Mouse (Mus musculus): ENCODE measurements at regions not wholly inside any gene's neighbourhood (a gene's known extent, or its start where the extent isn't known, plus 50 kb on each side); places are given as distances from the start of the nearest gene placed in this dataset.

GRCm38 (mm10) chr4:106205200-106205599 lies 110.8 kb upstream of the Usp24 start:
- DNase-seq (ENCODE audit: low spot score) (no peak), ATAC-seq (no peak)
- 76% methylated on average over 2 of the region's 2 CpGs for WGBS
- H3K9me3 ChIP-seq (ENCODE audit: low read length) = no peaks in the 10 kb centered on the region
- H3K4me2 ChIP-seq (ENCODE audit: low read depth, low read length) = no peak overlapping the region
- H3K9ac ChIP-seq (replicated peaks; ENCODE audit: low read length) = no peak overlapping the region
- H3K4me1 ChIP-seq (ENCODE audit: insufficient read depth, low read length) = no peaks in the 10 kb centered on the region
- no peaks in the 10 kb centered on the region for H3K36me3 ChIP-seq (ENCODE audit: insufficient read depth, low read length)
- no peak overlapping the region for H3K27ac ChIP-seq
- H3K27me3 ChIP-seq (ENCODE audit: insufficient read depth, low read length) = no peaks in the 10 kb centered on the region
- no peak for TF ChIP-seq CTCF (IDR thresholded peaks at IDR 0.05; ENCODE audit: low read depth)
- H3K4me3 ChIP-seq (ENCODE audit: low read length) = no peak overlapping the region

- 43% methylated on average over 2 of the region's 2 CpGs for WGBS
- H3K27ac ChIP-seq = no peak overlapping the region
Observed at GRCm38 (mm10) chr4:106206023-106206422, 110.0 kb upstream of the Usp24 start.

GRCm38 (mm10) chr4:106209465-106209864 lies 106.5 kb upstream of the Usp24 start:
- H3K27me3 ChIP-seq (ENCODE audit: insufficient read depth, low read length) = no peaks in the 10 kb centered on the region
- no peaks in the 10 kb centered on the region for H3K4me1 ChIP-seq (ENCODE audit: insufficient read depth, low read length)
- no peak overlapping the region for H3K4me2 ChIP-seq (ENCODE audit: low read depth, low read length)
- WGBS = 85% methylated on average over 11 of the region's 11 CpGs
- no peak overlapping the region for H3K4me3 ChIP-seq (ENCODE audit: low read length)
- no peaks in the 10 kb centered on the region for H3K9me3 ChIP-seq (ENCODE audit: low read length)
- no peak for ATAC-seq
- no peaks in the 10 kb centered on the region for H3K36me3 ChIP-seq (ENCODE audit: insufficient read depth, low read length)
- TF ChIP-seq CTCF (IDR thresholded peaks at IDR 0.05; ENCODE audit: low read depth) = no peak
- no peak for DNase-seq (ENCODE audit: low spot score)
- H3K9ac ChIP-seq (replicated peaks; ENCODE audit: low read length) = no peak overlapping the region
- H3K27ac ChIP-seq = no peak overlapping the region

More at GRCm38 (mm10) chr4:106206023-106206422, 110.0 kb upstream of the Usp24 start:
- TF ChIP-seq CTCF (IDR thresholded peaks at IDR 0.05; ENCODE audit: low read depth) = 0 out of 2 replicates have a peak, but pooled peaks have one; percentile 11
- no peaks in the 10 kb centered on the region for H3K27me3 ChIP-seq (ENCODE audit: insufficient read depth, low read length)
- no peak overlapping the region for H3K4me2 ChIP-seq (ENCODE audit: low read depth, low read length)
- H3K4me1 ChIP-seq (ENCODE audit: insufficient read depth, low read length) = no peaks in the 10 kb centered on the region
- ATAC-seq = 0 out of 2 replicates have a peak, but pooled peaks have one; percentile 21
- DNase-seq (ENCODE audit: low spot score) = no peak
- no peaks in the 10 kb centered on the region for H3K36me3 ChIP-seq (ENCODE audit: insufficient read depth, low read length)
- no peak overlapping the region for H3K4me3 ChIP-seq (ENCODE audit: low read length)
- H3K9ac ChIP-seq (replicated peaks; ENCODE audit: low read length) = no peak overlapping the region
- no peaks in the 10 kb centered on the region for H3K9me3 ChIP-seq (ENCODE audit: low read length)

GRCm38 (mm10) chr4:106209975-106210374 lies 106.0 kb upstream of the Usp24 start:
- 100% methylated on average over 1 of the region's 1 CpGs for WGBS
- Histone ChIP-seq H3K27me3 (ENCODE audit: insufficient read depth, low read length) (no peaks in the 10 kb centered on the region), H3K27ac (no peak overlapping the region), H3K4me1 (ENCODE audit: insufficient read depth, low read length) (no peaks in the 10 kb centered on the region), H3K36me3 (ENCODE audit: insufficient read depth, low read length) (no peaks in the 10 kb centered on the region), H3K9me3 (ENCODE audit: low read length) (no peaks in the 10 kb centered on the region), H3K4me2 (ENCODE audit: low read depth, low read length) (no peak overlapping the region), H3K4me3 (ENCODE audit: low read length) (no peak overlapping the region), H3K9ac (replicated peaks; ENCODE audit: low read length) (no peak overlapping the region)
- DNase-seq (ENCODE audit: low spot score) (no peak), ATAC-seq (peak; percentile 27; the same call in 1 of the 2 replicates)
- peak; percentile 25; the same call in 1 of the 2 replicates for TF ChIP-seq CTCF (IDR thresholded peaks at IDR 0.05; ENCODE audit: low read depth)

- TF ChIP-seq CTCF (IDR thresholded peaks at IDR 0.05; ENCODE audit: low read depth) = no peak
- no peaks in the 10 kb centered on the region for H3K27me3 ChIP-seq (ENCODE audit: insufficient read depth, low read length)
- WGBS = 85% methylated on average over 5 of the region's 5 CpGs
- no peak overlapping the region for H3K27ac ChIP-seq
- ATAC-seq (no peak), DNase-seq (ENCODE audit: low spot score) (no peak)
- H3K9ac ChIP-seq (replicated peaks; ENCODE audit: low read length) = no peak overlapping the region
- H3K4me2 ChIP-seq (ENCODE audit: low read depth, low read length) = no peak overlapping the region
- H3K4me3 ChIP-seq (ENCODE audit: low read length) = no peak overlapping the region
- no peaks in the 10 kb centered on the region for H3K36me3 ChIP-seq (ENCODE audit: insufficient read depth, low read length)
- H3K4me1 ChIP-seq (ENCODE audit: insufficient read depth, low read length) = no peaks in the 10 kb centered on the region
- no peaks in the 10 kb centered on the region for H3K9me3 ChIP-seq (ENCODE audit: low read length)
Observed at GRCm38 (mm10) chr4:106214170-106214569, 101.8 kb upstream of the Usp24 start.

GRCm38 (mm10) chr4:106220621-106221020 lies 95.4 kb upstream of the Usp24 start:
- Histone ChIP-seq H3K4me2 (ENCODE audit: low read depth, low read length) (no peak overlapping the region), H3K4me1 (ENCODE audit: insufficient read depth, low read length) (no peaks in the 10 kb centered on the region), H3K9me3 (ENCODE audit: low read length) (no peaks in the 10 kb centered on the region), H3K36me3 (ENCODE audit: insufficient read depth, low read length) (no peaks in the 10 kb centered on the region), H3K27me3 (ENCODE audit: insufficient read depth, low read length) (no peaks in the 10 kb centered on the region), H3K4me3 (ENCODE audit: low read length) (no peak overlapping the region), H3K9ac (replicated peaks; ENCODE audit: low read length) (no peak overlapping the region), H3K27ac (no peak overlapping the region)
- 38% methylated on average over 9 of the region's 9 CpGs for WGBS
- DNase-seq (ENCODE audit: low spot score) (peak; percentile 69), ATAC-seq (peak; percentile 56)
- TF ChIP-seq CTCF (IDR thresholded peaks at IDR 0.05; ENCODE audit: low read depth) = peak; percentile 39

- peak; percentile 50; the same call in 1 of the 2 replicates for ATAC-seq
- H3K4me2 ChIP-seq (ENCODE audit: low read depth, low read length) = 0 out of 2 replicates have a peak overlapping the region, but pooled peaks have one; percentile 18
- no peaks in the 10 kb centered on the region for H3K4me1 ChIP-seq (ENCODE audit: insufficient read depth, low read length)
- no peaks in the 10 kb centered on the region for H3K27me3 ChIP-seq (ENCODE audit: insufficient read depth, low read length)
- 54% methylated on average over 12 of the region's 12 CpGs for WGBS
- H3K36me3 ChIP-seq (ENCODE audit: insufficient read depth, low read length) = no peaks in the 10 kb centered on the region
- DNase-seq (ENCODE audit: low spot score) = peak; percentile 86
- peak; percentile 86 for TF ChIP-seq CTCF (IDR thresholded peaks at IDR 0.05; ENCODE audit: low read depth)
- H3K27ac ChIP-seq = no peak overlapping the region
- no peak overlapping the region for H3K4me3 ChIP-seq (ENCODE audit: low read length)
- no peaks in the 10 kb centered on the region for H3K9me3 ChIP-seq (ENCODE audit: low read length)
- H3K9ac ChIP-seq (replicated peaks; ENCODE audit: low read length) = no peak overlapping the region
Observed at GRCm38 (mm10) chr4:106225184-106225862, 90.7 kb upstream of the Usp24 start.

All from hindbrain, postnatal 0 days (tissue).